Mouse (Mus musculus): ENCODE results near the gene Scn4b.

Gene Scn4b

GRCm38 (mm10) chr9:45125211-45125610 lies 13.0 kb upstream of the Scn4b start:
- in situ Hi-C loops (cut with MboI, MseI) = no loop called here

GRCm38 (mm10) chr9:45126941-45127340 lies 11.3 kb upstream of the Scn4b start:
- in situ Hi-C loops (cut with MboI, MseI) = no loop called here

DNA sequence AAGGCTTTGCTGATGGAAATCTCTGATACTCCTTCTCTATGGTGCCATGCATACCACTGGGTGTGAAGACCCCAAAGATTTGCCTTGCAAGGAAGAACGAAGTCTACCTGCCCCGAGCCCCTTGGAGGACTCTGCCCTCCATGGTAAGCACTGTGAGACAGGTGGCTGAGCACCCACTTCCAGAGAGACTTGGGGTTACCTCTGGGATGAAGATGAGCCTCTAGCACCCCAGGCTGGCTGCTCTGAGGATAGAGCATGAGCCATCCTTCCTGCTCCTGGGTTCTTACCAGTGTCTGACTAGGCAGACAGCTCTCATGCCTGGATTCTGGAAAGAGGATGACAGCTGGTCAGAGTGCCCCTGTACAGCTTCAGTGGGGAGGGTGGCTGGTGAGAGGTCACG lies 8.1 kb upstream of the Scn4b start:
- in situ Hi-C loops (cut with MboI, MseI) = loop anchor here (5.0 kb wide), 1 partner anchor 103 kb away; no protein-coding TSS in a partner anchor

DNA sequence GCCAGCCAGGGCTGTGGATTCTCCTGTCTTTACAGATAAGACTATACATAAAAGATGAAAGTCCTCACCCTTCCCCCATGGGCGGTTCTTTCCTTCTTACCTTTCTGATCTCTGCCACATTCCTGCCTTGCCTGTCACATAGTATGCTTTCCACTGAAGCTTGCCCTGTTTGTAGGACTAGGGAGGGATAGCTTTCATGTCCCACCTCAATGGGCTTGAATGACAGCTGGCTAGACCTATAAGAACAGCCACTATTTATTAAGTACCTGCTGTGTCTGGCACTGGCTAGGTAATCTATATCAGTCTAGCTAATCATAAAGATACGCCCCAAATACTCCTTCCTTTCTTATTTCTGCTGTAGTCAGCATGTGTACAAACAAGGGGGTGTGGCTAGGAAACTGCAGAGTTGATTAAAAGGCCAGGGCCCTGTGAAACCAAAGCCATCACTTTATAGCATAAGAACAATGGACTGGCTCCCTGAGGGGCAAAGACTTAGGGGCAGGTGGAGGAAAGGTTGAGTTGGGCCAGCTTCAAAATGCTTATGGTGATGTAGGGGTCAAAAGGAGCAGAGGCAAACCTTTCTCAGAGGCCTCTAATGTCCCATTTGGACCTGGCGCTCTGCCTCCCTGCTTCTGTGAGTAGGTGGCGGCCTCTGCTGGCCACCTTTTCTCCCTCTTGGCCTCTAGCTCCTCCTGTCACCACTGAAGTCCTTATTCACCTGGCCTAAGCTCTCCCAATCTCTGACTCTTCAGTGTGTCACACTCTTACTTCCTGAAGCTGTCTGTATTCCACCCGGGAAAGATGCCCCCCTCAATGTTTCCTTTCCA lies 4.5 kb upstream of the Scn4b start:
- in situ Hi-C loops (cut with MboI, MseI) = loop anchor here (5.0 kb wide), 1 partner anchor 106 kb away; no protein-coding TSS in a partner anchor

- in situ Hi-C loops (cut with MboI, MseI) = no loop called here
Measured at GRCm38 (mm10) chr9:45136442-45137169, 1.6 kb upstream of the Scn4b start.

DNA sequence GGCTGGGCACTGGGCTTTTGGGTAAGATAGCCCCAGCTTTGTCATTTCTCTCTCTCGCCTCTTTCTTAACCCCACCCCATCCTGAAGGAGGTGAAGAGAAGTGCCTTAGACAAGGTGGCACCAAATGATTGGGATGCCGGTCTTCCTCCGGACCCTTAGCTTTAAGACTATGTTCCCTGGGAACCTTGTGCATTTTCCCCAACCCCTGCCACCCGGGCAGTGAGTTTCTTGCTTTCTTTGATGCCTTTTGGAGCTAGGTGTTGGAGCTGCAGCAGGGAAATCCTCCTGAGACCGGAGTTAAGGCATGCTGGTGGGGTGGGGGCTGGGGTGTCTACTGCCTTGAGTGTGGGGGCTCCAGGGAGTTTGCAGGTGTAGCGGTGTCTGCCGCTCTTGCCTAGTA lies 887 bp downstream of the Scn4b start:
- in situ Hi-C loops (cut with MboI, MseI) = no loop called here

DNA sequence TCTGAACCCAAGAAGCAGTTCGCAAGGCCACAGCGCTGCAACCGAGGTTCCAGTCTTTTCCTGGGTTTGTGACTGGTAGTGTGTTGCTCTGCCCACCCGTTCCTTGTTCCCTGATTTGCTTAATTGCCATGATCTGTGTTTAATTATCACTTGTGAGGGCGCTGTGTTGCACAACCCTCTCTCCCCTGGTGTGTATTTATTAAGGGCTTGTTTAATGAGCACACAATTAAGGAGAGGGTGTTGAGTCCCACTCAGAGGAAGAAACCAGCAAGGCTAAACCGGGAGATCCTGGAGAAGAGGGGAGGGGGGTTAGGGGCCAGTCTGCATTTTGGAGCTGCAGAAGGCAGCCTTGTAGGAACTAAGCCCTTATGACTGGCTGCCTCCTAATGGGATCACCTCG lies 2.8 kb downstream of the Scn4b start:
- in situ Hi-C loops (cut with MboI, MseI) = no loop called here

DNA sequence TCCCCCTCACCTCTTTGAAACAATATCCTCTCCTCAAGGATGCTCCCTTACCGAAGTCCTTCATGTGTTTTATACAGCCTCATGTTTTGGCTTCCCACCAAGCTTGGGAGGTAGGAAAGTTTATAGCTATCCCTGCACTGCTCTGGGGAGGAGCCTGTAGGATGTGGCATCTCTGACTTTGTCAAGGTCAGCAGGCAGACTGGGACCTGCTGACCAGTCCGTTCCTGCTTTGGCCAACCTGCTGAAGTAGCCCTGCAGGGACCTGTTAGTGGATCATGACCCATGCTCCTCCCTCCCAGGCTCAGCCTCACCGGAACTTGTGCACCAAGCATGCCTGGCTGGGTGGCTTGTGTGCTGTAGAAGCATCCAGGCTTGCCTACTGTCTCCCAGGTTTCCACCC lies 4.5 kb downstream of the Scn4b start:
- in situ Hi-C loops (cut with MboI, MseI) = no loop called here

GRCm38 (mm10) chr9:45145533-45146266 lies 7.5 kb downstream of the Scn4b start:
- in situ Hi-C loops (cut with MboI, MseI) = no loop called here

- in situ Hi-C loops (cut with MboI, MseI) = no loop called here
Measured at GRCm38 (mm10) chr9:45146267-45146597, 8.0 kb downstream of the Scn4b start.

DNA sequence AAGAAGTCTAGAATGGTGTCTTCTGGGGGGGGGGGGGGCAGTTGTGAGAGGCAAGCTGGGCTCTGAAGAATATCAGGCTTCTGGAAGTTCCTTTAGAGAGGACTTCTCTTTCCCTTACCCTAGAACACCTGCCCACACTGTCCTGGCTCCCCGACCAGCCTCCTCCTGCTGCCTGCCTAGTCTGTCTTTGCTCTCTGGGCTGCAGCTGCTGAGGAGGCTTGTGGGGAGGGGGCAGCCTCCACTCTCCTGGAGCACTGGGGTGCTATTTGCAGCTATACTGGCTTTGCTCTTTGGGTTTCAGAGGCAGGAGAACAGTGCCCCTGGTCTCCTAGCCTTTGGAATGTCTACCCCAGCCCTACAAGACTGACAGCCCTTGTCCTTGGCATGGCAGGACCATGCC lies 12.7 kb downstream of the Scn4b start:
- in situ Hi-C loops (cut with MboI, MseI) = no loop called here

GRCm38 (mm10) chr9:45153361-45153760 lies 15.2 kb downstream of the Scn4b start:
- in situ Hi-C loops (cut with MboI, MseI) = no loop called here

- in situ Hi-C loops (cut with MboI, MseI) = no loop called here
Measured at GRCm38 (mm10) chr9:45167903-45168302, 29.7 kb downstream of the Scn4b start.

- in situ Hi-C loops (cut with MboI, MseI) = no loop called here
Measured at GRCm38 (mm10) chr9:45170150-45170549, 32.0 kb downstream of the Scn4b start.

DNA sequence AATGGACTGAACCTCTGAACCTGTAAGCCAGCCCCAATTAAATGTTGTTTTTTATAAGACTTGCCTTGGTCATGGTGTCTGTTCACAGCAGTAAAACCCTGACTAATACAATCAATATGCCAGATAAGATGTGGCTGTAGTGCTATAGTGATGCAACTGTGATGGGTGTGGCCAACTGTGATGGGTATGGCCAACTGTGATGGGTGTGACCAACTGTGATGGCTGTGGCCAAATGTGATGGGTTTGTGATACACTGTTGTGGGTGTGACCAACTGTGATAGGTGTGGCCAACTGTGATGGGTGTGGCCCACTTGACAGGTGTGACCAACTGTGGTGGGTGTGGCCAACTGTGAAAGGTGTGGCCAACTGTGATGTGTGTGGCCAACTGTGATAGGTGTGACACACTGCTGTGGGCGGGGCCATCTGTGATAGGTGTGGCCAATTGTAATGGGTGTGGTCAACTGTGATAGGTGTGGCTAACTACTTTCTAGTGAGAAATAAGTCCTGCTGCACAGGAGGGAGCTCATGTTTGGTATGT lies 32.9 kb downstream of the Scn4b start:
- in situ Hi-C loops (cut with MboI, MseI) = no loop called here

DNA sequence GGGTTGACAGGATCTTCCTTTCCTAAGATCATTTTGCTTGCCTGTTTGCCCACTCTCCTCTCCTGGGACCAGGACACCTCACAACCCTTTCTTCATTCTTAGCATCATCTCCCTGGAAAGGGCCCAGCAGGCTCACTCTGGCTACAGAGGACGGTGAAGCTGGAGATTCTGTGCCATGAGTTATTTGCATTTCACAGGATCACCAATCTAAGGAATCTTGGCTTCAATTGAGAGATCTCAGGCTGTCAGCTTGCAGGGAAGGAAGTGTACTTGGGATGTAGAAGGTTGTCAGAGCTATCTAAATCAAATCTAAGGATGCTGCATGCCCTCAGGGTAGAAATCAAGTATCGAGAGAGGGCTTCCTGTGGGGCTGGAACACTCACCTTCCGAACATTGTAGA lies 35.3 kb downstream of the Scn4b start:
- in situ Hi-C loops (cut with MboI, MseI) = no loop called here

GRCm38 (mm10) chr9:45179282-45179681 lies 41.1 kb downstream of the Scn4b start:
- in situ Hi-C loops (cut with MboI, MseI) = no loop called here

DNA sequence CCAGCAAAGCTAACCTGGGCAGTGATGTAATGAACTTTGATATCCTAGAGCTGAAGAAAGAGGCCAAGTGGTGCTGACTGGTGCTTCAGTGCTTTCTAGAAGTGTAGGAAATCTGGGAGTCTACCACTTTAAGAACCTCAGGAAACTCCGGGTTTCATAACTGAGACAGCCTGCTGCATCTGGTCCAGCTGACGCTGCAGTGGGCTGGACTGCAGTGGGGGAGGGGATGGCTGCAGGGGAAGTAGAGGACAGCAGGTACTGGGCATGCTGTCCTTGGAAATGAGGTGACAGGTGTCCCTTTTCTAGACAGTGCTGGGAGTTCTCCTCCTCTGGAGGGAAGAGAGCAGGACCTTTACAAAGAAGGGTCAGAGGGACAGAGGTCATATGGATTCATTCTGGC lies 43.6 kb downstream of the Scn4b start, which contains the start of gene BC049352:
Gene BC049352 (plus strand): TSS at position 238 of the 400 bp plus-strand sequence.
- in situ Hi-C loops (cut with MboI, MseI) = no loop called here

GRCm38 (mm10) chr9:45182521-45182920 lies 44.3 kb downstream of the Scn4b start:
- in situ Hi-C loops (cut with MboI, MseI) = no loop called here

DNA sequence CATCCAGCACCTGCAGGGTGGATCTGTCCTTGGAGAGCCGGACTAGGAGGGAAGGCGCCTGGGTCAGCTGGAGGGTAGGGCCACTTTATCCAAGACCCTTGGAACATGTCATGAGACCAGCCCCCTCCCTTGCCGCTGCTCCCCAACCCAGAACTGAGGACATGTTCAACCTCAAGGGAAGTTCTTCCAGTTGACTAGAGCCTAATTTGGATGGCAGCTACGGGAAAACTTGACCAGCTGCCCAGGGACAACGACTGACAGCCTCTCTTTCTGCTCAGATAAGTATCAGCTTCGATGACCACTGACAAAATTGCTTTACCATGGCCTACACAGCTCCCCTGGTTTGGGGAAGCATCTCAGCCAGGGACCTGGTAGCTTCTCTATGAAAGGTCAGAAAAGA lies 45.1 kb downstream of the Scn4b start:
- in situ Hi-C loops (cut with MboI, MseI) = no loop called here

DNA sequence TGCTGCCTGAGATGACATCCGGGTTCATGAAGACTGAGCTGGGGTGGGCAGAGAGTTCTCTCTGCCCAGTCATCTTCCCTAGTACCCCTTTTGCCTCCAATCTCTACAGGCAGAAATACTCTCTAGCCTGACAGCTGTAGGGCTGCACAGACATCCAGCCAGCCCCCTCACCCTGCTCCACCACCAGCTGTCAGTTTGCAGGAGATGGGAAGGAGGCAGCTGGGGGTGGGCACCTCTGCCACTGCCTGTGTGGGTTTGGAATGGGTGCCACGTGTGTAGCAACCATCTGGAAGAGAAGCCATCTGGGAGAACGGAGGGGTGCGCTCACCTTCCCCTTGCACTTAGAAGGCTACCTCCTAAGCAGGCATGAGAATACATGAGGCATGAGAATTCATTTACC lies 47.1 kb downstream of the Scn4b start:
- in situ Hi-C loops (cut with MboI, MseI) = no loop called here

Measured in regulatory T cell (primary cell).